In the genomic region with DNA sequence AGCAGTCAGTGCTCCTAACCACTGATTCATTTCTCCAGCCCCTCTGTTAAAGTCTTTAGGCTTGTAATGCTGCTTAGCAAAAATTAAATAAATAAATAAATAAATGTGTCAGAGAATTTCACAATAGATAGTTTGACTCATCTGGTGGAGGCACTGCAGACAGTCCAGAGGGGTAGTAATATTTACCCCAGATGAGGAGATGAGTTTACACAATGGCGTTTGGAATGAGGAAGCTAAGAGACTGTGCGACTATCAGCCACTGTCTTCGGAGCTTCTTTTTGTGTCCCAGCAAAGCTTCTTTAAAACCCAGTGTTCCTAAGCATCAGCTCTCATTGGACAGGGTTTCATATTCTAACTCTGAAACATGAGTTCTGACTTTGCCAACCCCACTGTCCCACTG, we compare ENCODE assay signal across 30 mouse cellular contexts.
A peak's percentile ranks its signal among the peaks of the same experiment; 100 is the strongest.
DNase-seq lines count a peak whose midpoint lies in the region; ATAC-seq lines count a peak whose summit lies in the region.
"Had no signal": no experiment of that assay in that cellular context is flagged by ENCODE, and none has a peak within 500 bp of the region (broad histone marks: within the 10 kb centered on the region; RNA-seq: fewer than 3 reads in every experiment).

No protein-coding gene starts in this region.

- no peaks in the 10 kb centered on the region for H3K27me3 ChIP-seq in liver, embryonic 13.5 days
- H3K27me3 ChIP-seq in liver, embryonic 11.5 days (replicated peaks; ENCODE audit: control insufficient read depth, insufficient read depth, low read length), result no peaks in the 10 kb centered on the region
- H3K27me3 ChIP-seq in liver, embryonic 16.5 days (ENCODE audit: control insufficient read depth, insufficient read depth, low read depth, low read length), result no peaks in the 10 kb centered on the region
- no peaks in the 10 kb centered on the region for H3K27me3 ChIP-seq in hindbrain, embryonic 11.5 days (ENCODE audit: control insufficient read depth, insufficient read depth, low read length)
- H3K27me3 ChIP-seq: CH12.LX; embryonic facial prominence, embryonic 12.5 days; hindbrain, embryonic 12.5 days; intestine, embryonic 15.5 days; limb, embryonic 15.5 days; lung, embryonic 15.5 days; neural tube, embryonic 15.5 days had no signal

- peaks cover 33% of the 10 kb centered on the region for H3K4me1 ChIP-seq in liver, embryonic 13.5 days (replicated peaks)
- H3K4me1 ChIP-seq in liver, embryonic 11.5 days (replicated peaks; ENCODE audit: control insufficient read depth, insufficient read depth, low read length), result 0 out of 2 replicates have a peak, but pooled peaks cover 3% of the 10 kb centered on the region
- H3K4me1 ChIP-seq in liver, embryonic 16.5 days (ENCODE audit: control insufficient read depth, low read depth, low read length), result peaks cover 8% of the 10 kb centered on the region
- H3K4me1 ChIP-seq in hindbrain, embryonic 11.5 days (replicated peaks; ENCODE audit: control insufficient read depth, insufficient read depth, low read length), result no peaks in the 10 kb centered on the region
- H3K4me1 ChIP-seq: embryonic facial prominence, embryonic 12.5 days; intestine, embryonic 15.5 days; limb, embryonic 15.5 days; lung, embryonic 15.5 days; neural tube, embryonic 15.5 days had no signal

- peaks cover 10% of the 10 kb centered on the region; the same call in 1 of the 2 replicates for H3K36me3 ChIP-seq in liver, embryonic 13.5 days
- no peaks in the 10 kb centered on the region for H3K36me3 ChIP-seq in liver, embryonic 11.5 days (ENCODE audit: control insufficient read depth, insufficient read depth, low read length)
- no peaks in the 10 kb centered on the region for H3K36me3 ChIP-seq in liver, embryonic 16.5 days (ENCODE audit: control insufficient read depth, insufficient read depth)
- H3K36me3 ChIP-seq in hindbrain, embryonic 11.5 days (ENCODE audit: control insufficient read depth, insufficient read depth, low read length), result no peaks in the 10 kb centered on the region
- H3K36me3 ChIP-seq: embryonic facial prominence, embryonic 12.5 days; hindbrain, embryonic 12.5 days; intestine, embryonic 15.5 days; limb, embryonic 10.5 days; limb, embryonic 15.5 days; lung, embryonic 15.5 days; neural tube, embryonic 15.5 days had no signal

- H3K9me3 ChIP-seq in liver, embryonic 13.5 days (replicated peaks), result no peaks in the 10 kb centered on the region; the same call in 1 of the 2 replicates
- no peaks in the 10 kb centered on the region for H3K9me3 ChIP-seq in liver, embryonic 11.5 days (ENCODE audit: control insufficient read depth, low read length)
- H3K9me3 ChIP-seq in liver, embryonic 16.5 days (replicated peaks; ENCODE audit: control insufficient read depth, low read length), result no peaks in the 10 kb centered on the region; the same call in 1 of the 2 replicates
- no peaks in the 10 kb centered on the region for H3K9me3 ChIP-seq in hindbrain, embryonic 11.5 days (ENCODE audit: control insufficient read depth, low read length)
- H3K9me3 ChIP-seq: embryonic facial prominence, embryonic 12.5 days; hindbrain, embryonic 12.5 days; intestine, embryonic 15.5 days; limb, embryonic 10.5 days; limb, embryonic 15.5 days; lung, embryonic 15.5 days; neural tube, embryonic 15.5 days had no signal

- peak overlapping the region; percentile 66 for H3K4me2 ChIP-seq in liver, embryonic 13.5 days
- no peak overlapping the region for H3K4me2 ChIP-seq in liver, embryonic 11.5 days
- 0 out of 2 replicates have a peak overlapping the region, but pooled peaks have one; percentile 62 for H3K4me2 ChIP-seq in liver, embryonic 16.5 days (ENCODE audit: low read depth, low read length)
- H3K4me2 ChIP-seq in hindbrain, embryonic 11.5 days (replicated peaks; ENCODE audit: low read depth, low read length), result no peak overlapping the region
- H3K4me2 ChIP-seq: embryonic facial prominence, embryonic 12.5 days; hindbrain, embryonic 12.5 days; intestine, embryonic 15.5 days; limb, embryonic 15.5 days; lung, embryonic 15.5 days; neural tube, embryonic 15.5 days had no signal

- peak overlapping the region; percentile 63 for H3K4me3 ChIP-seq in liver, embryonic 13.5 days (replicated peaks)
- H3K4me3 ChIP-seq in liver, embryonic 11.5 days (ENCODE audit: low read depth, low read length), result no peak overlapping the region
- H3K4me3 ChIP-seq in liver, embryonic 16.5 days (ENCODE audit: low read depth, low read length), result no peak overlapping the region
- H3K4me3 ChIP-seq in hindbrain, embryonic 11.5 days (ENCODE audit: low read depth, low read length), result no peak overlapping the region
- H3K4me3 ChIP-seq: embryonic facial prominence, embryonic 12.5 days; gastrocnemius, adult 2 months; hindbrain, embryonic 12.5 days; intestine, embryonic 15.5 days; limb, embryonic 10.5 days; limb, embryonic 15.5 days; lung, embryonic 15.5 days; neural tube, embryonic 15.5 days had no signal

- ATAC-seq in liver, embryonic 13.5 days (ENCODE audit: low read depth), result no peak
- ATAC-seq in liver, embryonic 11.5 days (replicated peaks; ENCODE audit: low FRiP score), result no peak
- ATAC-seq in common myeloid progenitor, adult 5-6 weeks (replicated peaks; ENCODE audit: low read depth, poor library complexity, severe bottlenecking), result peak; percentile 59
- ATAC-seq in liver, embryonic 16.5 days (ENCODE audit: low read depth), result no peak
- no peak for ATAC-seq in hindbrain, embryonic 11.5 days (ENCODE audit: low FRiP score)
- ATAC-seq: hindbrain, postnatal 0 days; Patski had no signal

- no peak for DNase-seq in liver, embryonic 13.5 days
- no peak for DNase-seq in liver, embryonic 11.5 days (ENCODE audit: low spot score)
- DNase-seq in right cerebral cortex, postnatal 10 days (ENCODE audit: low spot score in 2 of 2), result no peak
- DNase-seq in hindbrain, embryonic 11.5 days (ENCODE audit: low spot score), result no peak
- no peak for DNase-seq in frontal cortex, postnatal 14 days (ENCODE audit: low spot score in 2 of 2)
- DNase-seq: adrenal gland, postnatal 10 days; cerebellum, adult 11 months; cerebellum, adult 9-10 months; cerebellum, postnatal 36 days; gastrocnemius, adult 2 months; kidney, adult 2 months; kidney, postnatal 4 days; layer of hippocampus, postnatal 36 days; lung, postnatal 4 days; spleen, adult 18-20 months; thymus, adult 18-20 months; thymus, postnatal 25 days had no signal

- peak overlapping the region; percentile 88 for H3K27ac ChIP-seq in liver, embryonic 13.5 days
- no peak overlapping the region for H3K27ac ChIP-seq in liver, embryonic 11.5 days (ENCODE audit: low read depth, low read length)
- H3K27ac ChIP-seq in liver, embryonic 16.5 days (ENCODE audit: low read length), result peak overlapping the region; percentile 91
- no peak overlapping the region for H3K27ac ChIP-seq in hindbrain, embryonic 11.5 days (ENCODE audit: low read depth, low read length)
- H3K27ac ChIP-seq: embryonic facial prominence, embryonic 12.5 days; gastrocnemius, adult 2 months; hindbrain, embryonic 12.5 days; hindbrain, postnatal 0 days; intestine, embryonic 15.5 days; limb, embryonic 15.5 days; lung, embryonic 15.5 days; neural tube, embryonic 15.5 days; stomach, postnatal 0 days had no signal

- 64% methylated on average over 3 of the region's 3 CpGs for WGBS in liver, embryonic 13.5 days (ENCODE audit: insufficient replicate concordance)
- 71% methylated on average over 3 of the region's 3 CpGs for WGBS in liver, embryonic 11.5 days
- WGBS in liver, embryonic 16.5 days (ENCODE audit: insufficient replicate concordance), result 69% methylated on average over 3 of the region's 3 CpGs
- 96% methylated on average over 3 of the region's 3 CpGs for WGBS in hindbrain, embryonic 11.5 days

- no peak overlapping the region for H3K9ac ChIP-seq in liver, embryonic 13.5 days
- no peak overlapping the region for H3K9ac ChIP-seq in liver, embryonic 11.5 days (ENCODE audit: low read depth, low read length)
- H3K9ac ChIP-seq in liver, embryonic 16.5 days (ENCODE audit: low read depth, low read length), result no peak overlapping the region
- H3K9ac ChIP-seq in hindbrain, embryonic 11.5 days (ENCODE audit: low read depth, low read length), result no peak overlapping the region
- H3K9ac ChIP-seq: embryonic facial prominence, embryonic 12.5 days; hindbrain, embryonic 12.5 days; intestine, embryonic 15.5 days; limb, embryonic 15.5 days; lung, embryonic 15.5 days; neural tube, embryonic 15.5 days had no signal

Comparison
In these comparisons a context has a peak if more than half of its experiments do, and no peak if none do; other contexts are left out.
1. H3K27ac ChIP-seq: peak in liver, embryonic 13.5 days (single experiment) and liver, embryonic 16.5 days (single experiment); none in liver, embryonic 11.5 days (single experiment) and hindbrain, embryonic 11.5 days (single experiment).
2. H3K4me2 ChIP-seq: peak in liver, embryonic 13.5 days (single experiment) and liver, embryonic 16.5 days (single experiment); none in liver, embryonic 11.5 days (single experiment) and hindbrain, embryonic 11.5 days (single experiment).